Mouse (Mus musculus): ENCODE data around the gene Mbnl2. TPM values are rescaled to one million over a fixed set of nuclear protein-coding genes. Genes with fewer than 3 reads are reported as not detected.

The Mbnl2 gene
- total RNA-seq, 1 experiment from 2014 or later: 206 TPM

Other genes starting within 250 kb of the Mbnl2 start
- not detected in 2 replicates for gene Oxgr1, start 233.2 kb upstream of the Mbnl2 start, total RNA-seq (2021)
- 21.2 and 22.0 TPM in 2 replicates for gene Rap2a, start 202.8 kb downstream of the Mbnl2 start, total RNA-seq (2021)